Mouse (Mus musculus) induced T-regulatory cell, adult 2 months (primary cell): ENCODE results near the gene Ppp1r3f.

Source experiments
- DNase-seq: peaks from one replicate; pipeline ENCODE4 v3.0.0-alpha.2; 2012; ENCODE audit warnings: low read depth

Ppp1r3f gene

DNA sequence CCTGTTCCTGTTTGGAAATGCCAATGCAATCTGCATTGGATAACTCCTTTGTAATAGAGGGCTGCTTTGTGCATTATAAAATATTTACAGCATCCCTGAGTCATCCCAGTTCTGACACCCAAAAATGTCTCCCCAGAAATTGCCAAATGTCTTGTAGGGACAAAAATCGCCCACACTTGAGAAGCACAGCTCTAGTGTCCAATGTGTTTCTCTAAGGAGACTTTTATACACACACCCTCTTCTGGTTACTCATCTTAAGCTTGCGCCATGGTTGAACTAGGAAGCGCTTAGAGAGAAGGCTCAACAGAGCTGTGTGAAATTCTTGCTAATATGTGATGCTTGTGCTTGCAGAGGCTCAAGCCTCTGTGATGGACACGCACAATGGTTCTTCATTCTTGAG, 20.6 kb downstream of the Ppp1r3f start:
- no peak for DNase-seq

- DNase-seq, result no peak
These were observed 49.1 kb downstream of the Ppp1r3f start for GRCm38 (mm10) chrX:7524961-7525360.
